Mouse (Mus musculus) stomach, postnatal 0 days (tissue): Measurements from ENCODE around the gene Gpr137c. TPM values are rescaled to one million over a fixed set of nuclear protein-coding genes. Genes with fewer than 3 reads are reported as not detected.

Experiments
- ATAC-seq: fragments of 200-750 bp; cut with Nextera tagmentation; 2 replicates; pipeline ENCODE4 v1.8.0; 2017; ENCODE audit not compliant: low FRiP score, low TSS enrichment
- DNase-seq: peaks from one replicate; pipeline ENCODE4 v3.0.0-alpha.2; 2016; ENCODE audit warnings: low spot score
- H3K27ac ChIP-seq: fragments of 300-500 bp; sonication (generic); replicated peaks from 2 replicates; pipeline ENCODE4 v1.5.1; 2014; ENCODE audit warnings: mild to moderate bottlenecking, control low read depth
- H3K27me3 ChIP-seq: fragments of 300-500 bp; sonication (generic); 2 replicates; pipeline ENCODE4 v1.6.1; 2014; ENCODE audit warnings: low read length; ENCODE audit not compliant: control insufficient read depth, insufficient read depth
- H3K36me3 ChIP-seq: fragments of 300-500 bp; sonication (generic); 2 replicates; pipeline ENCODE4 v1.6.1; 2014; ENCODE audit warnings: low read length, mixed read lengths; ENCODE audit not compliant: control insufficient read depth, insufficient read depth
- H3K4me1 ChIP-seq: fragments of 300-500 bp; sonication (generic); replicated peaks from 2 replicates; pipeline ENCODE4 v1.6.1; 2014; ENCODE audit warnings: antibody characterized with exemption; ENCODE audit not compliant: control insufficient read depth, insufficient read depth
- H3K4me2 ChIP-seq: fragments of 300-500 bp; sonication (generic); replicated peaks from 2 replicates; pipeline ENCODE4 v1.6.1; 2014; ENCODE audit warnings: low read depth, mild to moderate bottlenecking, control low read depth, moderate library complexity
- H3K4me3 ChIP-seq: fragments of 300-500 bp; sonication (generic); 2 replicates; pipeline ENCODE4 v1.5.1; 2014; ENCODE audit warnings: low read depth, low read length, control low read depth
- H3K9ac ChIP-seq: fragments of 300-500 bp; sonication (generic); 2 replicates; pipeline ENCODE4 v1.6.1; 2014; ENCODE audit warnings: mild to moderate bottlenecking, low read length, control low read depth, mixed read lengths
- H3K9me3 ChIP-seq: fragments of 300-500 bp; sonication (generic); 2 replicates; pipeline ENCODE4 v1.6.1; 2016; ENCODE audit warnings: low read length; ENCODE audit not compliant: control insufficient read depth
- CTCF ChIP-seq: IDR thresholded peaks from 2 replicates; pipeline ENCODE4 v1.5.1; 2016; ENCODE audit warnings: antibody characterized with exemption, low read depth, mild to moderate bottlenecking, moderate library complexity
- EP300 ChIP-seq: optimal IDR thresholded peaks from 2 replicates; pipeline ENCODE3; 2016; ENCODE audit warnings: antibody characterized with exemption
- WGBS: fragments of 180-500 bp; shearing (Covaris S2); extraction: QIAGEN DNeasy Blood & Tissue Kit; methylation state at CpG from one replicate; pipeline ENCODE4 v1.1.7; 2014; 5-methylcytosine and 5-hydroxymethylcytosine counted together
- polyA plus RNA-seq: library from polyadenylated mRNA; unstranded; fragments of >200 nt; fragmentation: Nextera tagmentation; extraction: Ambion mirVana; gene quantifications from 2 replicates; pipeline ENCODE4 v1.2.1, GENCODE M21; 2015

Gpr137c gene
- polyA plus RNA-seq, 1 experiment from 2014 or later: 1.1 TPM

DNA sequence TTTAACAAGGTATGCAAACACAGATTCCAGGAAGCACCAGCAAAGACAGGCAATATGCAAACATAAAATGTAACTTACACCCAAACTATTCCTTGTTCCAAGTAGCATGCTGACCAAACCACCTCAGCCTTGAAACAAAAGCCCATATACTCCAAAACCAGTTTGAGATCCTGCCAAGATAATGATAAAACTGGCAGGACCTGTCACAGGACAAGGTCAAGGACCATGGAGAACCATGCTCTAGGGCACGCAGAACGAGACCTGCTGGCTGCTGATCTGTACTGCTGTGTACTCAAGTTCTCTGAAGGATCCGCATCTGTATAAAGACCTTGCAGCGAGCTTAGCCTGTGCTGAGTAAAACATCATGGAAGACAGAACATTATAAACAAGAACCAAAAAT lies 1.8 kb upstream of the Gpr137c start:
- WGBS: 66% methylated on average over 4 of the region's 4 CpGs
- DNase-seq (no peak), ATAC-seq (no peak)
- H3K9ac ChIP-seq: no peak overlapping the region
- no peaks in the 10 kb centered on the region for H3K4me1 ChIP-seq
- H3K9me3 ChIP-seq: no peaks in the 10 kb centered on the region
- no peak overlapping the region for H3K4me2 ChIP-seq
- no peaks in the 10 kb centered on the region for H3K36me3 ChIP-seq
- no peaks in the 10 kb centered on the region for H3K27me3 ChIP-seq
- H3K27ac ChIP-seq: no peak overlapping the region
- TF ChIP-seq EP300 (no peak), CTCF (no peak)
- H3K4me3 ChIP-seq: no peak overlapping the region

DNA sequence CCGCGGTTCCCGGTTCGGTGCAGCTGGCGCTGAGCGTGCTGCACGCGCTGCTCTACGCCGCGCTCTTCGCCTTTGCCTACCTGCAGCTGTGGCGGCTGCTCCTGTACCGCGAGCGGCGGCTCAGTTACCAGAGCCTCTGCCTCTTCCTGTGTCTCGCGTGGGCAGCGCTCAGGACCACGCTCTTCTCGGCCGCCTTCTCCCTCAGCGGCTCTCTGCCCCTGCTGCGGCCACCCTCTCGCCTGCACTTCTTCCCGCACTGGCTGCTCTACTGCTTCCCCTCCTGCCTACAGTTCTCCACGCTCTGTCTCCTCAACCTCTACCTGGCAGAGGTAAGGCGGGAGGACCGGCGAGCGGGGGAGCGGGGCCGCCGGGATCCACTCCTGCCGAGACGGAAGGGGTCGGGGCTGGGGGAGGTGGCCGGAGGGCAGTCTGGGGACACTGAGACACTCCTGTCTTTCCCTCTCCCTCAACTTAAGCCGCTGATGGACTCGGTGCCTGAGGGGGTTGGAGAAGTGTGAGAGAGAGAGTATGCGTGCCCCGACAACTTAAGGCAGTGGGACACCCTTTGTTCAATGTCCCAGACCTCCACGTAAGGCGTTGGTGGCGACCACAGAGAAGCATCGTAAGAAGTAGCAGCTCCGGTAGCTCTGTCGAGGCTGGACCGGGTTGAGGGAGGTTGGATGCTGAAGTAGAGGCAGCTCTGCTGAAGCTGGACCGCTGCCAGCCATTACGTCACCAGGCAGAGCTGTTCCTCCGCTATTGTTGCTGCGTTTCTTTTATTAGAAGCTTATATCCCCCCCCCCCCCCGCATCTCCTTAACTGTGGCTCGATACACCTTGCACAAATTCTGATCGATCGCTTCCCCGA lies 806 bp downstream of the Gpr137c start, which contains the start of gene Txndc16:
Gene Txndc16, minus strand, starts transcription at position 239 of the 867 bp plus-strand sequence.
- Histone ChIP-seq H3K27ac (peak within 1 kb of the TSS; percentile 94), H3K4me2 (peak within 1 kb of the TSS; percentile 99), H3K27me3 (no peaks in the 10 kb centered on the region), H3K4me3 (peak within 1 kb of the TSS; percentile 74), H3K9ac (peak within 1 kb of the TSS; percentile 82), H3K36me3 (no peaks in the 10 kb centered on the region), H3K9me3 (no peaks in the 10 kb centered on the region), H3K4me1 (no peaks in the 10 kb centered on the region)
- no peak for TF ChIP-seq CTCF
- no peak for TF ChIP-seq EP300
- DNase-seq: peak; percentile 81
- 1% methylated on average over 58 of the region's 59 CpGs for WGBS
- ATAC-seq: peak; percentile 41

DNA sequence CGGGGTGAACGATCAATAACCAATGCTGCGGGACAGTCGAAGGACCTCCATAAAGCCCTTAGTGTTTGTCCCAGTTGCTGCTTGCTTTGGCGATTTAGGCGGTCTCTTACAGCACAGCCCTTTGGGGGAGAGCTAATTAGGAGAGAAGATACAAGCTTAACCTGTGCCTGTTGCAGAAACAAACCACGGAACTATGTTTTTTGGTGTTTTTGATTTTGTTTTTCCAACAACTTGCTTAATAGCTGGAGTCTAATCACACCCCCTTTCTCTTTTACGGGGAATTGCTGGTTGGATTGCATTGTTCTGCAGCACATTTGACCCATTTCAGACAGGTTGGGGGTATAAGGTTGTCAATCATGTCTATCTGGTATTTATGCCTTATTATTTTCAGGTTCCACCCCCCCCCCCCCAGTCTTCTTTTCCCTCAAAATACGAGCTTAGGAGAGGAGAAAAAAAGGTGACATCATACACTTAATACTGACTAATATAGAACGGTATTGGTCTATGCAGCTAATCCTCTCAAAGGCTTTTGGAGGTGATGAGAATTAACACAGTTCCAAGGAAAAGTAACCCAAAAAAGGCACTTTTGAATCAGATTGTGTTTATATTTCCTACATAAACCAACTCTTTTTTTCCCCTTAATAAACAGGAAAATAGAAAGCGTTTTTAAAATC lies 1.6 kb downstream of the Gpr137c start:
- ATAC-seq (no peak), DNase-seq (no peak)
- Histone ChIP-seq H3K4me1 (no peaks in the 10 kb centered on the region), H3K27me3 (no peaks in the 10 kb centered on the region), H3K27ac (no peak overlapping the region), H3K4me2 (peak overlapping the region; percentile 99), H3K9ac (peak overlapping the region; percentile 36; the same call in 1 of the 2 replicates), H3K36me3 (no peaks in the 10 kb centered on the region), H3K4me3 (peak overlapping the region; percentile 74), H3K9me3 (no peaks in the 10 kb centered on the region)
- TF ChIP-seq EP300 (no peak), CTCF (peak; percentile 19; the same call in 1 of the 2 replicates)
- WGBS: 10% methylated on average over 11 of the region's 11 CpGs

DNA sequence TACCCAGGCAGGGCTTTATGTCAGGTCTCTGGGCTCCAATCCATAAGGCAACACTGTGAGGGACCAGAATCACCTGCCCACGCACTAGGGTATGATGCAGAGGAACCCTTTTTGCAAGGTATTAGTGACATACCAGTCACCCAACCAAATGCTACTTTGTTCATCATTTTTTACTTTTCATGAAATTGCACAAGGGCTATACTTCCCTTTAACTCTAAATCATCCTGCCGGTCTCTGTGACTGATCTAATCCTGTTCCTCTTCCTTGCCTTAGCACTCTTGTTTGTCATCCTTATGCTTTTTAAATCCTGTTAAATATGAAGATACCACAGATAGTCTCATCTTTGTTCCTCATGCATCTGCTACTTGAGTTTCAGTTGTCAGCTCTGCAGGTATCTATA lies 19.5 kb downstream of the Gpr137c start:
- Histone ChIP-seq H3K9me3 (no peaks in the 10 kb centered on the region), H3K4me2 (no peak overlapping the region), H3K27me3 (no peaks in the 10 kb centered on the region), H3K9ac (no peak overlapping the region), H3K36me3 (no peaks in the 10 kb centered on the region), H3K4me3 (no peak overlapping the region), H3K4me1 (no peaks in the 10 kb centered on the region), H3K27ac (no peak overlapping the region)
- TF ChIP-seq CTCF (no peak), EP300 (no peak)
- WGBS: 63% methylated on average over 2 of the region's 2 CpGs
- DNase-seq (no peak), ATAC-seq (no peak)

DNA sequence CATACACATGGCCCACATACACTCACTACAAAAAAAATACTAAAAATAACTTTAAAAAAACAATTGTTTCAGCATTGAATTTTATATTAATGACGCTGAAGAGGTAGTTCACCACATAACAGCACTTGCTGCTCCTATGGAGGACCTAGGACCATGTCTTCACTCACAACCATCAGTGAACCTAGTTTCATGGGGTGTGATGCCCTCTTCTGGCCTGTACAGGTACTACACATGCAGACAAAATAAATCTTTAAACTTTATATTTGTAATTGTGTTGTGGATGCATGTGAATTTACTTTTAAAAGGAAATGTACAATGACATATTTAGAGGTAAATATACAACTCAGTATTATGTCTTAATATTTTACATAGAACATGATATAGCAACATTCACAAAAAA lies 22.1 kb downstream of the Gpr137c start:
- no peak for ATAC-seq

More for the DNA sequence above, 22.1 kb downstream of the Gpr137c start:
- H3K27me3 ChIP-seq: no peaks in the 10 kb centered on the region
- no peaks in the 10 kb centered on the region for H3K9me3 ChIP-seq
- no peak overlapping the region for H3K9ac ChIP-seq
- DNase-seq: no peak
- H3K4me2 ChIP-seq: no peak overlapping the region
- TF ChIP-seq EP300: no peak
- TF ChIP-seq CTCF: peak; percentile 63
- no peaks in the 10 kb centered on the region for H3K36me3 ChIP-seq
- no peaks in the 10 kb centered on the region for H3K4me1 ChIP-seq
- no peak overlapping the region for H3K27ac ChIP-seq
- 53% methylated on average over 1 of the region's 1 CpGs for WGBS
- no peak overlapping the region for H3K4me3 ChIP-seq
